ENCODE assay signal across 39 mouse cellular contexts in the genomic region with DNA sequence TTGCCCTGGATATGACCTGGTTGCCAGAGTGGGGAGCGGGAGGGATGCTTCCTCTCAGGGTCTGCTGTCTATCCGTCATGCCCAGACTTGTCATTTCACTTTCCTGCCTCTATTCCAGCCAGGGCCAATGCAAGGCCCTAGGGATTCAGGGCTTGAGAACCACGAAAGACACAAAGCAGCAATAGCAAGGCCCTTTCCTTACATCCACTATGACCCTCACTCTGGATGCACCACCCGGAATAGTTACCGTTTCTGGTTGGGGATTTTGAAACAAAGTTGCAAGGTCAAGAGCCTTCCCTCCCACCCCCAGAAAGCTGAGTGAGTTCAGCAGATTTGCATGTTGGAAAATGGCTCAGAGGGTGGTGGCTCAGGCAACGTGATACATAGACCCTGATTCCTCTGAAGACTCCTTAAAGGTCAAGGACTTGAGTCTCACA. TPM values are rescaled to one million over a fixed set of nuclear protein-coding genes. Genes with fewer than 3 reads are reported as not detected.
A peak's percentile ranks its signal among the peaks of the same experiment; 100 is the strongest.
DNase-seq lines count a peak whose midpoint lies in the region; ATAC-seq lines count a peak whose summit lies in the region.
"Had no signal": no experiment of that assay in that cellular context is flagged by ENCODE, and none has a peak within 500 bp of the region (broad histone marks: within the 10 kb centered on the region; RNA-seq: fewer than 3 reads in every experiment).

No protein-coding gene starts in this region.

- 74% methylated on average over 6 of the region's 6 CpGs for WGBS in forebrain, embryonic 16.5 days

- H3K4me3 ChIP-seq in forebrain, embryonic 16.5 days (replicated peaks; ENCODE audit: low read length): no peak overlapping the region
- H3K4me3 ChIP-seq: embryonic facial prominence, embryonic 15.5 days; forebrain, embryonic 12.5 days; hindbrain, embryonic 10.5 days; layer of hippocampus, adult 2 months; limb, embryonic 15.5 days; liver, embryonic 13.5 days; neural tube, embryonic 15.5 days; stomach, embryonic 15.5 days had no signal

- no peaks in the 10 kb centered on the region for H3K9me3 ChIP-seq in forebrain, embryonic 16.5 days (ENCODE audit: control insufficient read depth, low read length)
- H3K9me3 ChIP-seq: embryonic facial prominence, embryonic 15.5 days; forebrain, embryonic 12.5 days; hindbrain, embryonic 10.5 days; limb, embryonic 15.5 days; liver, embryonic 13.5 days; neural tube, embryonic 15.5 days; stomach, embryonic 15.5 days had no signal

- H3K4me2 ChIP-seq in forebrain, embryonic 16.5 days (ENCODE audit: low read length): no peak overlapping the region
- H3K4me2 ChIP-seq: embryonic facial prominence, embryonic 15.5 days; forebrain, embryonic 12.5 days; limb, embryonic 15.5 days; liver, embryonic 13.5 days; neural tube, embryonic 15.5 days; stomach, embryonic 15.5 days had no signal

- DNase-seq in adrenal gland, postnatal 14 days: peak; percentile 34
- DNase-seq in adrenal gland, adult 18-20 months (ENCODE audit: low spot score in 2 of 2): no peak
- DNase-seq in testis, postnatal 14 days (ENCODE audit: low spot score): peak; percentile 60
- DNase-seq in testis, postnatal 10 days (ENCODE audit: low spot score): no peak
- peak; percentile 46 for DNase-seq in embryo, embryonic 10.5 days (ENCODE audit: low spot score)
- DNase-seq in right cerebral cortex, postnatal 10 days (ENCODE audit: low spot score in 2 of 2): no peak
- DNase-seq: adrenal gland, adult 8-10 months; cerebellum, adult 11 months; cerebellum, postnatal 10 days; gastrocnemius, postnatal 10 days; heart, postnatal 14 days; kidney, adult 2 months; kidney, postnatal 36 days; liver, embryonic 13.5 days; lung, adult 18-20 months; lung, postnatal 10 days; midbrain, embryonic 14.5 days; retina, postnatal 1 day; right cerebral cortex, postnatal 25 days; thymus, adult 2 months; thymus, postnatal 36 days had no signal

- no peak for ATAC-seq in forebrain, embryonic 16.5 days
- ATAC-seq: hindbrain, embryonic 16.5 days; Patski had no signal

- H3K9ac ChIP-seq in forebrain, embryonic 16.5 days (replicated peaks; ENCODE audit: low read depth, low read length): no peak overlapping the region
- H3K9ac ChIP-seq: embryonic facial prominence, embryonic 15.5 days; forebrain, embryonic 12.5 days; limb, embryonic 15.5 days; liver, embryonic 13.5 days; neural tube, embryonic 15.5 days; stomach, embryonic 15.5 days had no signal

- no peaks in the 10 kb centered on the region for H3K36me3 ChIP-seq in forebrain, embryonic 16.5 days (ENCODE audit: control insufficient read depth, insufficient read depth)
- H3K36me3 ChIP-seq: embryonic facial prominence, embryonic 15.5 days; forebrain, embryonic 12.5 days; hindbrain, embryonic 10.5 days; limb, embryonic 15.5 days; liver, embryonic 13.5 days; neural tube, embryonic 15.5 days; stomach, embryonic 15.5 days had no signal

- H3K27ac ChIP-seq in forebrain, embryonic 16.5 days (ENCODE audit: low read length): no peak overlapping the region
- H3K27ac ChIP-seq: embryonic facial prominence, embryonic 15.5 days; forebrain, embryonic 12.5 days; hindbrain, embryonic 10.5 days; layer of hippocampus, adult 2 months; limb, embryonic 15.5 days; liver, embryonic 13.5 days; macrophage; neural tube, embryonic 15.5 days; stomach, embryonic 15.5 days had no signal

- H3K4me1 ChIP-seq in forebrain, embryonic 16.5 days (replicated peaks; ENCODE audit: control insufficient read depth, insufficient read depth, low read length): no peaks in the 10 kb centered on the region
- H3K4me1 ChIP-seq: forebrain, embryonic 12.5 days; liver, embryonic 13.5 days; stomach, embryonic 15.5 days had no signal

- no peaks in the 10 kb centered on the region for H3K27me3 ChIP-seq in forebrain, embryonic 16.5 days (replicated peaks; ENCODE audit: control insufficient read depth, insufficient read depth, low read length)
- H3K27me3 ChIP-seq: forebrain, embryonic 12.5 days; limb, embryonic 15.5 days; liver, embryonic 13.5 days; neural tube, embryonic 15.5 days; stomach, embryonic 15.5 days had no signal

RNA-seq across cellular contexts. Expression of gene Rab37, which starts 10.4 kb away (rescaled TPM):
- 1.9 and 3.3 TPM in 2 replicates for total RNA-seq in adrenal gland, postnatal 14 days (2021)
- 1 to 10 TPM in 1 of 2 experiments, under 1 TPM in 1; 0.76 to 1.3 TPM for total RNA-seq in adrenal gland, adult 18-20 months (2021)
- 0.85 and 1.1 TPM in 2 replicates for polyA plus RNA-seq in forebrain, embryonic 16.5 days (2015; fragmentation: Nextera tagmentation; extraction: Ambion mirVana)

RNA-seq across cellular contexts. Expression of gene Cd300lf, which starts 32.2 kb away (rescaled TPM):
- total RNA-seq in adrenal gland, postnatal 14 days (2021): 0.52 and 1.4 TPM in 2 replicates
- 1 to 10 TPM; 1.3 to 2.5 TPM for total RNA-seq in adrenal gland, adult 18-20 months (2021)
- 0.27 TPM in 1 of 2 replicates, not detected in the other for polyA plus RNA-seq in forebrain, embryonic 16.5 days (2015; fragmentation: Nextera tagmentation; extraction: Ambion mirVana)
- polyA plus RNA-seq: hindbrain, embryonic 10.5 days; midbrain, embryonic 14.5 days; Patski had no signal

RNA-seq across cellular contexts. Expression of gene Cd300e, which starts 39.7 kb away (rescaled TPM):
- 0.30 and 0.63 TPM in 2 replicates for total RNA-seq in adrenal gland, postnatal 14 days (2021)
- under 1 TPM; 0.46 to 0.64 TPM for total RNA-seq in adrenal gland, adult 18-20 months (2021)
- not detected in 2 replicates for polyA plus RNA-seq in forebrain, embryonic 16.5 days (2015; fragmentation: Nextera tagmentation; extraction: Ambion mirVana)
- total RNA-seq: gastrocnemius, postnatal 10 days; layer of hippocampus, postnatal 25 days; left cerebral cortex, postnatal 36 days; megakaryocyte-erythroid progenitor cell, adult 5-6 weeks; MEL had no signal
- polyA plus RNA-seq: forebrain, embryonic 12.5 days; heart, embryonic 14.5 days; hindbrain, embryonic 10.5 days; kidney, embryonic 16.5 days; midbrain, embryonic 14.5 days had no signal

RNA-seq across cellular contexts. Expression of gene Cd300ld3, which starts 53.4 kb away (rescaled TPM):
- 3.3 TPM in 1 of 2 replicates, not detected in the other for total RNA-seq in adrenal gland, postnatal 14 days (2021)
- 10 to 100 TPM in 1 of 2 experiments, 1 to 10 TPM in 1; 8.6 to 10.5 TPM for total RNA-seq in adrenal gland, adult 18-20 months (2021)
- polyA plus RNA-seq in forebrain, embryonic 16.5 days (2015; fragmentation: Nextera tagmentation; extraction: Ambion mirVana): not detected in 2 replicates
- total RNA-seq: MEL had no signal
- polyA plus RNA-seq: embryonic facial prominence, embryonic 15.5 days; forebrain, embryonic 12.5 days; heart, embryonic 14.5 days; hindbrain, embryonic 10.5 days; hindbrain, embryonic 16.5 days; intestine, embryonic 14.5 days; kidney, embryonic 16.5 days; limb, embryonic 15.5 days; liver, embryonic 13.5 days; midbrain, embryonic 14.5 days; neural tube, embryonic 15.5 days; Patski; stomach, embryonic 15.5 days had no signal

Comparison
In these comparisons a context has a peak if more than half of its experiments do, and no peak if none do; other contexts are left out.
1. DNase-seq: peak in adrenal gland, postnatal 14 days (single experiment), testis, postnatal 14 days (single experiment) and embryo, embryonic 10.5 days (single experiment); none in adrenal gland, adult 18-20 months (0 of 2), testis, postnatal 10 days (single experiment) and right cerebral cortex, postnatal 10 days (0 of 2).